Mouse (Mus musculus) heart, adult 2 months (tissue): ENCODE measurements at regions not wholly inside any gene's neighbourhood (a gene's known extent, or its start where the extent isn't known, plus 50 kb on each side); places are given as distances from the start of the nearest gene placed in this dataset.

ENCODE experiments used
- DNase-seq, 2 experiments: peaks; one replicate each; pipeline ENCODE4 v3.0.0; 2021
- H3K27ac ChIP-seq: fragments of 200-600 bp; 2 replicates; pipeline ENCODE4 v1.8.1; 2022
- H3K27me3 ChIP-seq: fragments of 200-500 bp; 2 replicates; pipeline ENCODE4 v1.6.1; 2012; ENCODE audit warnings: mild to moderate bottlenecking, low read length, inconsistent platforms, mixed read lengths; ENCODE audit not compliant: control insufficient read depth, insufficient read depth
- H3K36me3 ChIP-seq: fragments of 200-500 bp; 2 replicates; pipeline ENCODE4 v1.6.1; 2012; ENCODE audit warnings: low read length, inconsistent platforms; ENCODE audit not compliant: control insufficient read depth, insufficient read depth
- H3K4me1 ChIP-seq: fragments of 200-500 bp; 2 replicates; pipeline ENCODE4 v1.6.1; 2011; ENCODE audit warnings: low read length; ENCODE audit not compliant: control insufficient read depth, insufficient read depth
- H3K4me3 ChIP-seq: fragments of 200-600 bp; 2 replicates; pipeline ENCODE4 v1.8.1; 2022
- H3K79me2 ChIP-seq: fragments of 200-500 bp; replicated peaks from 2 replicates; pipeline ENCODE4 v1.6.1; 2012; ENCODE audit warnings: mild to moderate bottlenecking, inconsistent platforms, low read length, moderate library complexity, mixed read lengths; ENCODE audit not compliant: control insufficient read depth, insufficient read depth
- H3K9ac ChIP-seq: fragments of 200-500 bp; 2 replicates; pipeline ENCODE4 v1.6.1; 2012; ENCODE audit warnings: low read depth, mild to moderate bottlenecking, control low read depth, inconsistent platforms, low read length, mixed read lengths
- CTCF ChIP-seq: fragments of 200-600 bp; IDR thresholded peaks from 2 replicates; pipeline ENCODE4 v1.8.1; 2022; ENCODE audit warnings: antibody characterized with exemption, mild to moderate bottlenecking, moderate library complexity
- EP300 ChIP-seq: fragments of 200-500 bp; IDR thresholded peaks from 2 replicates; pipeline ENCODE4 v1.6.1; 2011; ENCODE audit warnings: low read depth, low read length, control low read depth; ENCODE audit not compliant: insufficient read depth
- POLR2A ChIP-seq: fragments of 200-500 bp; IDR thresholded peaks from 2 replicates; pipeline ENCODE4 v1.6.1; 2011; ENCODE audit warnings: mild to moderate bottlenecking, low read depth, low read length, control low read depth; ENCODE audit not compliant: insufficient read depth
- WGBS: fragments of 180-500 bp; shearing (Covaris S2); methylation state at CpG from one replicate; pipeline ENCODE4 v1.1.7; 2018; 5-methylcytosine and 5-hydroxymethylcytosine counted together
- intact Hi-C: fragments of 180-260 bp; cut with DNase I; formaldehyde crosslinking; loops from one replicate; pipeline ENCODE4 v1.15.1; 2025

- no peak for DNase-seq
- Histone ChIP-seq H3K36me3 (no peaks in the 10 kb centered on the region), H3K27me3 (no peaks in the 10 kb centered on the region), H3K27ac (no peak overlapping the region), H3K9ac (no peak overlapping the region), H3K79me2 (no peaks in the 10 kb centered on the region), H3K4me3 (no peak overlapping the region), H3K4me1 (no peaks in the 10 kb centered on the region)
- intact Hi-C loops: no loop called here
- TF ChIP-seq POLR2A: no peak
- no peak for TF ChIP-seq CTCF
Observed at GRCm38 (mm10) chr9:57325962-57326361, 63.5 kb upstream of the 1700017B05Rik start.

- Histone ChIP-seq H3K4me3 (no peak overlapping the region), H3K36me3 (no peaks in the 10 kb centered on the region), H3K9ac (no peak overlapping the region), H3K27ac (no peak overlapping the region), H3K4me1 (peaks cover 2% of the 10 kb centered on the region), H3K27me3 (no peaks in the 10 kb centered on the region), H3K79me2 (no peaks in the 10 kb centered on the region)
- intact Hi-C loops: loop anchor here (5.0 kb wide), 1 partner anchor 42 kb away; no protein-coding TSS in a partner anchor
- no peak for DNase-seq
- 85% methylated on average over 2 of the region's 2 CpGs for WGBS
- TF ChIP-seq POLR2A (no peak), CTCF (no peak), EP300 (no peak)
Observed at GRCm38 (mm10) chr9:57319009-57319408, 56.6 kb upstream of the 1700017B05Rik start.

- TF ChIP-seq POLR2A (no peak), EP300 (no peak), CTCF (no peak)
- Histone ChIP-seq H3K4me3 (no peak overlapping the region), H3K79me2 (no peaks in the 10 kb centered on the region), H3K4me1 (peaks cover 2% of the 10 kb centered on the region), H3K36me3 (no peaks in the 10 kb centered on the region), H3K27me3 (no peaks in the 10 kb centered on the region), H3K27ac (no peak overlapping the region), H3K9ac (no peak overlapping the region)
- intact Hi-C loops: loop anchor here (5.0 kb wide), 1 partner anchor 40 kb away; no protein-coding TSS in a partner anchor
- peak in 1 of 2 experiments; percentile 27 for DNase-seq
- WGBS: 28% methylated on average over 13 of the region's 13 CpGs
Observed at GRCm38 (mm10) chr9:57317531-57318201, 55.3 kb upstream of the 1700017B05Rik start.

DNA sequence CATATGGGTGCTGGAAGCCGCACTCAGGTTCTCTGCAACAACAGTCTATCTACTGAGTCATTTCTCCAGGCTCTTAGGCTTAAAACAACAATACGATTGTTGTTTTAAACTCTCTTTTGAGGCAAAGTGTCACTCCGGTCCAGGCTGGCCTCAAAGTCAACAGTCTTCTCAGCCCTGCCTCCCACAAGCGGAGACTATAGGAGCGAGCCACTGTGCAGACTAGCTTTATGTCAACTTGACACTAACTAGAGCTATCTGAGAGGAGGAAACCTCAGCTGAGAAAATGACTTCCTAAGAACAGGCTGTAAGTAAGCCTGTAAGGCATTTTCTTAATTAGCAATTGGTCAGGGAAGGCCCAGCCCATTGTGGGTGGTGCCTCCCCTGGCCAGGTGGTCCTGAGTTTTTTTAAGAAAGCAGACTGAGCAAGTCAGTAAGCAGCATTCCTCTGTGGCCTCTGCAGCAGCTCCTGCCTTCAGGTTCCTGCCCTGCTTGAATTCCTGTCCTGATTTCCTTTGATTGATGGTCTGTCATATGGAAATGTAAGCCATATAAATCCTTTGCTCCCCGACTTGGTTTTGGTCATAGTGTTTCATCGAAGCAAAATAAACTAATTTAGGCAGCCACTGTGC lies 52.7 kb upstream of the 1700017B05Rik start:
- intact Hi-C loops: loop anchor here (5.0 kb wide), 1 partner anchor 38 kb away; no protein-coding TSS in a partner anchor
- H3K36me3 ChIP-seq: no peaks in the 10 kb centered on the region
- no peak overlapping the region for H3K4me3 ChIP-seq
- TF ChIP-seq CTCF (no peak), POLR2A (no peak), EP300 (no peak)
- H3K9ac ChIP-seq: no peak overlapping the region
- no peaks in the 10 kb centered on the region for H3K27me3 ChIP-seq
- H3K79me2 ChIP-seq: no peaks in the 10 kb centered on the region
- H3K27ac ChIP-seq: no peak overlapping the region
- DNase-seq: no peak
- peaks cover 2% of the 10 kb centered on the region for H3K4me1 ChIP-seq
- WGBS: 82% methylated on average over 7 of the region's 7 CpGs

DNA sequence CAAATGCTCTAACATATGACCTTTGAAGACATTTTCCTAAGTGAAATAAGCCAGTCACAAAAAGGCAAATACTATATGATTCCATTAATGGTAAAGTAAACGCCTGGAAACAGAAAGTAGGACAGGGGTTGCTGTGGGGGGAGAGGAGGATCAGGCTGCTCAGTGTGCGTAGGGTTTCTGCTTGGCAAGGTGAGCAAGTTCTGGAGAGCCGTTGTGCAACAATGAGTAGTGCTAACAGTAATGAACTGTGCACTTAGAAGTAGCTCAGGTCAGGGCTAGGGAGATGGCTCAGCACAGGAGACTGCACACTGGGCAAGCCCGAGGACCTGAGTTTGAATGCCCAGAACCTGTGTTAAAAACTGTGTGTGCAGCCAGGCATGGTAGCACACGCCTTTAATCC lies 51.5 kb upstream of the 1700017B05Rik start:
- 85% methylated on average over 5 of the region's 5 CpGs for WGBS
- Histone ChIP-seq H3K79me2 (no peaks in the 10 kb centered on the region), H3K27me3 (no peaks in the 10 kb centered on the region), H3K36me3 (no peaks in the 10 kb centered on the region), H3K27ac (no peak overlapping the region), H3K9ac (no peak overlapping the region), H3K4me1 (peaks cover 2% of the 10 kb centered on the region), H3K4me3 (no peak overlapping the region)
- TF ChIP-seq CTCF (no peak), EP300 (no peak), POLR2A (no peak)
- no peak for DNase-seq
- intact Hi-C loops: no loop called here

- Histone ChIP-seq H3K79me2 (no peaks in the 10 kb centered on the region), H3K27me3 (no peaks in the 10 kb centered on the region), H3K9ac (no peak overlapping the region), H3K27ac (no peak overlapping the region), H3K4me1 (peaks cover under 1% of the 10 kb centered on the region), H3K4me3 (no peak overlapping the region), H3K36me3 (no peaks in the 10 kb centered on the region)
- TF ChIP-seq EP300: no peak
- no peak for TF ChIP-seq POLR2A
- TF ChIP-seq CTCF: no peak
- WGBS: 97% methylated on average over 3 of the region's 3 CpGs
- DNase-seq: no peak
- intact Hi-C loops: no loop called here
Observed at GRCm38 (mm10) chr9:57312521-57312920, 50.1 kb upstream of the 1700017B05Rik start.
